Mouse (Mus musculus): ENCODE data around the gene Itih5. TPM values are rescaled to one million over a fixed set of nuclear protein-coding genes. Genes with fewer than 3 reads are reported as not detected.

Gene Itih5
- polyA plus RNA-seq, 1 experiment, result 2.1 TPM

GRCm38 (mm10) chr2:10140456-10140855, 12.9 kb upstream of the Itih5 start:
- TF ChIP-seq POLR2A (IDR thresholded peaks at IDR 0.05; ENCODE audit: low read depth, low read length), result no peak
- TF ChIP-seq CTCF (IDR thresholded peaks at IDR 0.05; ENCODE audit: extremely low read depth, insufficient read depth, insufficient read length, insufficient replicate concordance), result no peak
- no peak overlapping the region for H3K4me3 ChIP-seq (ENCODE audit: extremely low read depth, insufficient read depth, insufficient read length)
- no peaks in the 10 kb centered on the region for H3K36me3 ChIP-seq (ENCODE audit: control insufficient read depth, insufficient read depth, low read length)
- DNase-seq (ENCODE audit: low read depth in 1 of 2, low spot score in 2 of 2), result no peak
- H3K4me1 ChIP-seq (ENCODE audit: control insufficient read depth, insufficient read depth, insufficient read length), result no peaks in the 10 kb centered on the region; the same call in 1 of the 2 replicates
- H3K27ac ChIP-seq (ENCODE audit: insufficient read depth, low read length), result no peak overlapping the region
- H3K27me3 ChIP-seq (ENCODE audit: control insufficient read depth, insufficient read depth, low read length), result no peaks in the 10 kb centered on the region
- 84% methylated on average over 5 of the region's 5 CpGs for WGBS

- 32% methylated on average over 8 of the region's 8 CpGs for WGBS
- no peaks in the 10 kb centered on the region; the same call in 1 of the 2 replicates for H3K4me1 ChIP-seq (ENCODE audit: control insufficient read depth, insufficient read depth, insufficient read length)
- H3K4me3 ChIP-seq (ENCODE audit: extremely low read depth, insufficient read depth, insufficient read length), result no peak overlapping the region
- peak; percentile 68 to 82 for DNase-seq (ENCODE audit: low read depth in 1 of 2, low spot score in 2 of 2)
- H3K27me3 ChIP-seq (ENCODE audit: control insufficient read depth, insufficient read depth, low read length), result no peaks in the 10 kb centered on the region
- no peaks in the 10 kb centered on the region for H3K36me3 ChIP-seq (ENCODE audit: control insufficient read depth, insufficient read depth, low read length)
- H3K27ac ChIP-seq (ENCODE audit: insufficient read depth, low read length), result no peak overlapping the region
- TF ChIP-seq CTCF (IDR thresholded peaks at IDR 0.05; ENCODE audit: extremely low read depth, insufficient read depth, insufficient read length, insufficient replicate concordance) (peak; percentile 67; the same call in 1 of the 2 replicates), POLR2A (IDR thresholded peaks at IDR 0.05; ENCODE audit: low read depth, low read length) (no peak)
Observed at GRCm38 (mm10) chr2:10142472-10143454, 10.6 kb upstream of the Itih5 start.

DNA sequence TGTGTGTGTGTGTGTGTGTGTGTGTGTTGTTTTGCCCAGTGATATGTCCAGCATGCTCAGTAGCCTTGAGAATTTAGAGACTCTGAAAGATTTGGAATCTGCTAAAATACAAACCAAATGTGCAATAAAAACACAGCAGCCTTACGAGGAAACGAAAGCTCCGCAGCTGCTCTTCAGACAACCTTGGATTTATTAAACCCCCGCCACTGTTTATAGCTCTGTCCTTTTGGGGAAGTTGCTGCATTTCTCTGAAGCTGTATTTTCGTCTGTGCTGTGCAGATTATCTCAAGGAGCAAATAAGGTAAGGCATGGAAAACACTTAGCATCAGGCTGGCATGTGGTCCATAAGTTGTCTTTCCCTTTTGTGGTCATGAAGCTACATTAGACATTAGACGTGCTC, 7.9 kb upstream of the Itih5 start:
- Histone ChIP-seq H3K4me1 (ENCODE audit: control insufficient read depth, insufficient read depth, insufficient read length) (no peaks in the 10 kb centered on the region; the same call in 1 of the 2 replicates), H3K27ac (ENCODE audit: insufficient read depth, low read length) (no peak overlapping the region), H3K4me3 (ENCODE audit: extremely low read depth, insufficient read depth, insufficient read length) (no peak overlapping the region), H3K27me3 (ENCODE audit: control insufficient read depth, insufficient read depth, low read length) (no peaks in the 10 kb centered on the region), H3K36me3 (ENCODE audit: control insufficient read depth, insufficient read depth, low read length) (no peaks in the 10 kb centered on the region)
- no peak for TF ChIP-seq CTCF (IDR thresholded peaks at IDR 0.05; ENCODE audit: extremely low read depth, insufficient read depth, insufficient read length, insufficient replicate concordance)
- TF ChIP-seq POLR2A (IDR thresholded peaks at IDR 0.05; ENCODE audit: low read depth, low read length), result no peak
- WGBS, result 13% methylated on average over 6 of the region's 6 CpGs
- no peak for DNase-seq (ENCODE audit: low read depth in 1 of 2, low spot score in 2 of 2)

GRCm38 (mm10) chr2:10147176-10147575, 6.2 kb upstream of the Itih5 start:
- TF ChIP-seq CTCF (IDR thresholded peaks at IDR 0.05; ENCODE audit: extremely low read depth, insufficient read depth, insufficient read length, insufficient replicate concordance) (no peak), POLR2A (IDR thresholded peaks at IDR 0.05; ENCODE audit: low read depth, low read length) (no peak)
- no peak overlapping the region for H3K27ac ChIP-seq (ENCODE audit: insufficient read depth, low read length)
- no peaks in the 10 kb centered on the region for H3K36me3 ChIP-seq (ENCODE audit: control insufficient read depth, insufficient read depth, low read length)
- H3K4me1 ChIP-seq (ENCODE audit: control insufficient read depth, insufficient read depth, insufficient read length), result no peaks in the 10 kb centered on the region; the same call in 1 of the 2 replicates
- H3K27me3 ChIP-seq (ENCODE audit: control insufficient read depth, insufficient read depth, low read length), result no peaks in the 10 kb centered on the region
- no peak overlapping the region for H3K4me3 ChIP-seq (ENCODE audit: extremely low read depth, insufficient read depth, insufficient read length)
- 86% methylated on average over 8 of the region's 8 CpGs for WGBS
- DNase-seq (ENCODE audit: low read depth in 1 of 2, low spot score in 2 of 2), result no peak

DNA sequence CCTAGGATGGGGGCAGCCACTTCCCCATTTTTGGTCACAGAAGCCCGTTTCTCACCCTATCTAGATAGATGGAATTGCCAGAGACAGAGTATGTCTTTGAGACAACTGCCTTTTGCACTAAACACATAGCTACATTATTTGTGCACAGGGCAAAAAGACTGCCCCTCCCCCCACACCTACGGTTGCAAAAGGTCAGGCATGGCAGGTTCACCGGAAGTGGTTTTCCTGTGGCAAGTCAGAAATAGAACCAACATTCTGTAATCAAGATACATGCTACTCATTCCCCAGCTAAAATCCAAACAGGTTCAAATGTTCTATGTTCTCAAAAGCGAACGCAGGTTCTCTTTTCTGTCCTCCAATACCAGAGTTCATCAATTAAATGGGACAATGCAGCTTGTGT, 781 bp upstream of the Itih5 start:
- no peaks in the 10 kb centered on the region for H3K36me3 ChIP-seq (ENCODE audit: control insufficient read depth, insufficient read depth, low read length)
- no peaks in the 10 kb centered on the region for H3K27me3 ChIP-seq (ENCODE audit: control insufficient read depth, insufficient read depth, low read length)
- 4% methylated on average over 5 of the region's 5 CpGs for WGBS
- peak in 1 of 2 experiments; percentile 35 for DNase-seq (ENCODE audit: low read depth in 1 of 2, low spot score in 2 of 2)
- no peak for TF ChIP-seq CTCF (IDR thresholded peaks at IDR 0.05; ENCODE audit: extremely low read depth, insufficient read depth, insufficient read length, insufficient replicate concordance)
- no peak for TF ChIP-seq POLR2A (IDR thresholded peaks at IDR 0.05; ENCODE audit: low read depth, low read length)
- peak overlapping the region; percentile 28 for H3K27ac ChIP-seq (ENCODE audit: insufficient read depth, low read length)
- no peak overlapping the region; the same call in 1 of the 2 replicates for H3K4me3 ChIP-seq (ENCODE audit: extremely low read depth, insufficient read depth, insufficient read length)
- peaks cover 10% of the 10 kb centered on the region; the same call in 1 of the 2 replicates for H3K4me1 ChIP-seq (ENCODE audit: control insufficient read depth, insufficient read depth, insufficient read length)

GRCm38 (mm10) chr2:10157184-10157583, 3.8 kb downstream of the Itih5 start:
- Histone ChIP-seq H3K4me3 (ENCODE audit: extremely low read depth, insufficient read depth, insufficient read length) (no peak overlapping the region), H3K27me3 (ENCODE audit: control insufficient read depth, insufficient read depth, low read length) (no peaks in the 10 kb centered on the region), H3K4me1 (ENCODE audit: control insufficient read depth, insufficient read depth, insufficient read length) (peaks cover 10% of the 10 kb centered on the region; the same call in 1 of the 2 replicates), H3K36me3 (ENCODE audit: control insufficient read depth, insufficient read depth, low read length) (no peaks in the 10 kb centered on the region), H3K27ac (ENCODE audit: insufficient read depth, low read length) (no peak overlapping the region)
- no peak for TF ChIP-seq CTCF (IDR thresholded peaks at IDR 0.05; ENCODE audit: extremely low read depth, insufficient read depth, insufficient read length, insufficient replicate concordance)
- no peak for TF ChIP-seq POLR2A (IDR thresholded peaks at IDR 0.05; ENCODE audit: low read depth, low read length)
- DNase-seq (ENCODE audit: low read depth in 1 of 2, low spot score in 2 of 2), result no peak
- WGBS, result 87% methylated on average over 10 of the region's 10 CpGs
